Mouse (Mus musculus): ENCODE results near the gene Ahcyl2. TPM values are rescaled to one million over a fixed set of nuclear protein-coding genes. Genes with fewer than 3 reads are reported as not detected.

Ahcyl2 gene
- polyA plus RNA-seq, 1 experiment from 2014 or later, result 33.9 TPM

- H3K4me1 ChIP-seq (ENCODE audit: control insufficient read depth, insufficient read depth, low read length), result no peaks in the 10 kb centered on the region
- ATAC-seq (ENCODE audit: insufficient number of reproducible peaks, insufficient read depth, low FRiP score, low read depth), result no peak
- no peak overlapping the region for H3K4me2 ChIP-seq (replicated peaks; ENCODE audit: low read depth, low read length)
- no peaks in the 10 kb centered on the region for H3K27me3 ChIP-seq (ENCODE audit: control insufficient read depth, insufficient read depth, low read length)
- H3K9me3 ChIP-seq (ENCODE audit: control insufficient read depth, low read depth, low read length), result no peaks in the 10 kb centered on the region
- peaks cover 37% of the 10 kb centered on the region for H3K36me3 ChIP-seq (ENCODE audit: control insufficient read depth, insufficient read depth, low read length)
- no peak overlapping the region for H3K9ac ChIP-seq (replicated peaks; ENCODE audit: low read depth, low read length)
- H3K27ac ChIP-seq (ENCODE audit: low read length), result no peak overlapping the region
- 93% methylated on average over 4 of the region's 4 CpGs for WGBS
- no peak overlapping the region for H3K4me3 ChIP-seq (ENCODE audit: low read depth, low read length)
These were observed 6.5 kb upstream of the Ahcyl2 start for GRCm38 (mm10) chr6:29761282-29761681.

GRCm38 (mm10) chr6:29762524-29762923, 5.3 kb upstream of the Ahcyl2 start:
- WGBS, result 51% methylated on average over 4 of the region's 4 CpGs
- H3K9ac ChIP-seq (replicated peaks; ENCODE audit: low read depth, low read length), result no peak overlapping the region
- H3K4me1 ChIP-seq (ENCODE audit: control insufficient read depth, insufficient read depth, low read length), result no peaks in the 10 kb centered on the region
- no peak overlapping the region for H3K4me3 ChIP-seq (ENCODE audit: low read depth, low read length)
- no peaks in the 10 kb centered on the region for H3K9me3 ChIP-seq (ENCODE audit: control insufficient read depth, low read depth, low read length)
- ATAC-seq (ENCODE audit: insufficient number of reproducible peaks, insufficient read depth, low FRiP score, low read depth), result no peak
- no peaks in the 10 kb centered on the region for H3K27me3 ChIP-seq (ENCODE audit: control insufficient read depth, insufficient read depth, low read length)
- peaks cover 25% of the 10 kb centered on the region for H3K36me3 ChIP-seq (ENCODE audit: control insufficient read depth, insufficient read depth, low read length)
- H3K4me2 ChIP-seq (replicated peaks; ENCODE audit: low read depth, low read length), result no peak overlapping the region
- H3K27ac ChIP-seq (ENCODE audit: low read length), result no peak overlapping the region

DNA sequence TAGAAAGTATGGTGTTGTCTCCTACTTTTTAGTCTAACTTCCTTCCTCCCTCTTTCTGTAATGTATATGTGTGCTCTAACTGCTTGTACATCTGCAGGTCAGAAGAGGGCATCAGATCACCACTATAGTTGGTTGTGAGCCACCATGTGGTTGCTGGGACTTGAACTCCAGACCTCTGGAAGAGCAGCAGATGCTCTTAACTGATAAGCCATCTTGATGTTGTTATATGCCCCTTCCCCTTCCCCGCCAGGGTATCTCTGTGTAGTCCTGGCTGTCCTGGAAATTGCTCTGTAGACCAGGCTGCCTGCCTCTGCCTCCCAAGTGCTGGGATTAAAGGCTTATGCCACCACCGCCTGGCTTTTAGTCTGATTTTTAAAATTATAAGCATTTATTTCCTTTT, 937 bp upstream of the Ahcyl2 start:
- no peak overlapping the region for H3K9ac ChIP-seq (replicated peaks; ENCODE audit: low read depth, low read length)
- H3K27me3 ChIP-seq (ENCODE audit: control insufficient read depth, insufficient read depth, low read length), result no peaks in the 10 kb centered on the region
- H3K9me3 ChIP-seq (ENCODE audit: control insufficient read depth, low read depth, low read length), result no peaks in the 10 kb centered on the region
- no peak overlapping the region for H3K27ac ChIP-seq (ENCODE audit: low read length)
- H3K36me3 ChIP-seq (ENCODE audit: control insufficient read depth, insufficient read depth, low read length), result no peaks in the 10 kb centered on the region
- no peak overlapping the region for H3K4me3 ChIP-seq (ENCODE audit: low read depth, low read length)
- H3K4me2 ChIP-seq (replicated peaks; ENCODE audit: low read depth, low read length), result no peak overlapping the region
- ATAC-seq (ENCODE audit: insufficient number of reproducible peaks, insufficient read depth, low FRiP score, low read depth), result no peak
- no peaks in the 10 kb centered on the region for H3K4me1 ChIP-seq (ENCODE audit: control insufficient read depth, insufficient read depth, low read length)
- 87% methylated on average over 2 of the region's 2 CpGs for WGBS

GRCm38 (mm10) chr6:29768791-29769441, 1.1 kb downstream of the Ahcyl2 start:
- Histone ChIP-seq H3K27ac (ENCODE audit: low read length) (peak overlapping the region; percentile 82), H3K27me3 (ENCODE audit: control insufficient read depth, insufficient read depth, low read length) (no peaks in the 10 kb centered on the region), H3K4me3 (ENCODE audit: low read depth, low read length) (peak overlapping the region; percentile 85), H3K4me2 (replicated peaks; ENCODE audit: low read depth, low read length) (peak overlapping the region; percentile 59), H3K4me1 (ENCODE audit: control insufficient read depth, insufficient read depth, low read length) (no peaks in the 10 kb centered on the region), H3K36me3 (ENCODE audit: control insufficient read depth, insufficient read depth, low read length) (no peaks in the 10 kb centered on the region), H3K9ac (replicated peaks; ENCODE audit: low read depth, low read length) (peak overlapping the region; percentile 79), H3K9me3 (ENCODE audit: control insufficient read depth, low read depth, low read length) (no peaks in the 10 kb centered on the region)
- ATAC-seq (ENCODE audit: insufficient number of reproducible peaks, insufficient read depth, low FRiP score, low read depth), result peak; percentile 44
- under 1% methylated on average over 50 of the region's 50 CpGs for WGBS

DNA sequence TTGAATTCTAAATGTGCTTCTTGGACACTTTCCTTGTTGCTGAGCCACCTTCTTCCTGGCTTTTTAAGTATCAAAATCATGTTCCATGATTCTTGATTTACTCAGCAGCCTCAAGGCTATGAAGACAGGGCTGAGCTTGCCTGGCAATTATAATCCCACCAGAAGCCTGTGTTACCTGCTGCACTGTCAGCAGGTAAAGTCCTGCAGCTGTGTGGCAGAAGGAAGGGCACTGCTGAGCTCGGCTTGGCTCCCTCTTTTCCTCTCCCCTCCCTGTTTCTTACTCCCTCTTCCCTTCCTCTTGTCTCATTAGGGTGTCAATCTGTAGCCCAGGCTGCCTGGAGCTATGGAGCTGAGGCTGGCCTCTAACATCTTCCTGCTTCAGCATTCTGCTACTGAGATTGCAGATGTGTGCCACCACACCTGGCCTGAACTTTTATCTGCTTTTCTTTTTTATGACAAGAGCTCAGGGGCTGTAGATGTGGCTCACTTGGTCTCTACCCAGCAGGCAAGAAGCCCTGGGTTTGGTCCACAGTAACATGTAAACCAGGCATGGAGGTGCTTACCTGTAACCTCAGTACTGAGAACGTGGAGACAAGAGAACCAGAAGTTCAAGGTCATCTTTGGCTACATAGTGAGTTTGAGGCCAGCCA, 3.0 kb downstream of the Ahcyl2 start:
- Histone ChIP-seq H3K4me1 (ENCODE audit: control insufficient read depth, insufficient read depth, low read length) (no peaks in the 10 kb centered on the region), H3K4me3 (ENCODE audit: low read depth, low read length) (no peak overlapping the region), H3K27ac (ENCODE audit: low read length) (no peak overlapping the region), H3K4me2 (replicated peaks; ENCODE audit: low read depth, low read length) (no peak overlapping the region), H3K9me3 (ENCODE audit: control insufficient read depth, low read depth, low read length) (no peaks in the 10 kb centered on the region), H3K9ac (replicated peaks; ENCODE audit: low read depth, low read length) (no peak overlapping the region), H3K27me3 (ENCODE audit: control insufficient read depth, insufficient read depth, low read length) (no peaks in the 10 kb centered on the region), H3K36me3 (ENCODE audit: control insufficient read depth, insufficient read depth, low read length) (no peaks in the 10 kb centered on the region)
- ATAC-seq (ENCODE audit: insufficient number of reproducible peaks, insufficient read depth, low FRiP score, low read depth), result no peak
- WGBS, result 54% methylated on average over 2 of the region's 2 CpGs

- no peaks in the 10 kb centered on the region for H3K27me3 ChIP-seq (ENCODE audit: control insufficient read depth, insufficient read depth, low read length)
- H3K36me3 ChIP-seq (ENCODE audit: control insufficient read depth, insufficient read depth, low read length), result no peaks in the 10 kb centered on the region
- no peak overlapping the region for H3K4me2 ChIP-seq (replicated peaks; ENCODE audit: low read depth, low read length)
- 85% methylated on average over 3 of the region's 3 CpGs for WGBS
- no peak overlapping the region for H3K9ac ChIP-seq (replicated peaks; ENCODE audit: low read depth, low read length)
- no peak for ATAC-seq (ENCODE audit: insufficient number of reproducible peaks, insufficient read depth, low FRiP score, low read depth)
- no peak overlapping the region for H3K27ac ChIP-seq (ENCODE audit: low read length)
- H3K9me3 ChIP-seq (ENCODE audit: control insufficient read depth, low read depth, low read length), result no peaks in the 10 kb centered on the region
- no peak overlapping the region for H3K4me3 ChIP-seq (ENCODE audit: low read depth, low read length)
- no peaks in the 10 kb centered on the region for H3K4me1 ChIP-seq (ENCODE audit: control insufficient read depth, insufficient read depth, low read length)
These were observed 4.4 kb downstream of the Ahcyl2 start for GRCm38 (mm10) chr6:29772236-29772635.

- no peak overlapping the region for H3K27ac ChIP-seq (ENCODE audit: low read length)
- no peaks in the 10 kb centered on the region for H3K36me3 ChIP-seq (ENCODE audit: control insufficient read depth, insufficient read depth, low read length)
- H3K4me2 ChIP-seq (replicated peaks; ENCODE audit: low read depth, low read length), result no peak overlapping the region
- no peak overlapping the region for H3K4me3 ChIP-seq (ENCODE audit: low read depth, low read length)
- ATAC-seq (ENCODE audit: insufficient number of reproducible peaks, insufficient read depth, low FRiP score, low read depth), result no peak
- WGBS, result 78% methylated on average over 1 of the region's 1 CpGs
- no peaks in the 10 kb centered on the region for H3K9me3 ChIP-seq (ENCODE audit: control insufficient read depth, low read depth, low read length)
- H3K27me3 ChIP-seq (ENCODE audit: control insufficient read depth, insufficient read depth, low read length), result no peaks in the 10 kb centered on the region
- no peaks in the 10 kb centered on the region for H3K4me1 ChIP-seq (ENCODE audit: control insufficient read depth, insufficient read depth, low read length)
- no peak overlapping the region for H3K9ac ChIP-seq (replicated peaks; ENCODE audit: low read depth, low read length)
These were observed 6.3 kb downstream of the Ahcyl2 start for GRCm38 (mm10) chr6:29774161-29774560.

DNA sequence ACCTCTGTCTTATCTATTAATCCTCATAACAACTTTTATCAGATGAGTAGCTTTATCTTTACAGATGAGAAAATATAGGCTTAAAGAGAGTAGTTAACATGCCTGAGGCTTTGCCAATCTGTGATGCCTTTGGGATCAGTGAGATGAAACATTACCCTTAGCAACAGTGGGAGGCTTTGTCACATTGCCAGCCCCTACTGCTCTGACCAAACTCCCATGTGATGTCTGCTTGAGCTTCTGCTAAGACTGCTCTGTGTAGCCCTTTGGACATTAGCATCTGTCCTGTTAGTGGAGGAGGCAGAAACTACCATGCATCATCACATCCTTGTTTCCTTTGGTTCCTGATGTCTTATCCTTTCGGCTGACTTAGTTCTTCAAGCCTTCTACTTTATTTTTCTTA, 7.8 kb downstream of the Ahcyl2 start:
- Histone ChIP-seq H3K9me3 (ENCODE audit: control insufficient read depth, low read depth, low read length) (no peaks in the 10 kb centered on the region), H3K27ac (ENCODE audit: low read length) (no peak overlapping the region), H3K4me1 (ENCODE audit: control insufficient read depth, insufficient read depth, low read length) (no peaks in the 10 kb centered on the region), H3K27me3 (ENCODE audit: control insufficient read depth, insufficient read depth, low read length) (no peaks in the 10 kb centered on the region), H3K4me3 (ENCODE audit: low read depth, low read length) (no peak overlapping the region), H3K36me3 (ENCODE audit: control insufficient read depth, insufficient read depth, low read length) (no peaks in the 10 kb centered on the region), H3K9ac (replicated peaks; ENCODE audit: low read depth, low read length) (no peak overlapping the region), H3K4me2 (replicated peaks; ENCODE audit: low read depth, low read length) (no peak overlapping the region)
- ATAC-seq (ENCODE audit: insufficient number of reproducible peaks, insufficient read depth, low FRiP score, low read depth), result no peak
- 76% methylated on average over 1 of the region's 1 CpGs for WGBS

Data from stomach, embryonic 14.5 days (tissue).